25 mouse cellular contexts compared by ENCODE assay signal in genomic region chr17:14114856-14115255, GRCm38 (mm10). TPM values are rescaled to one million over a fixed set of nuclear protein-coding genes. Genes with fewer than 3 reads are reported as not detected.
DNase-seq lines count a peak whose midpoint lies in the region; ATAC-seq lines count a peak whose summit lies in the region.
"Had no signal": no experiment of that assay in that cellular context is flagged by ENCODE, and none has a peak within 500 bp of the region (broad histone marks: within the 10 kb centered on the region; RNA-seq: fewer than 3 reads in every experiment).

No protein-coding gene starts in this region.

- no peak overlapping the region for H3K9ac ChIP-seq in midbrain, embryonic 11.5 days (ENCODE audit: low read length)
- H3K9ac ChIP-seq in midbrain, embryonic 13.5 days (replicated peaks) = no peak overlapping the region

- no peak overlapping the region for H3K4me3 ChIP-seq in midbrain, embryonic 11.5 days (ENCODE audit: low read depth, low read length)
- H3K4me3 ChIP-seq in midbrain, embryonic 13.5 days (replicated peaks) = no peak overlapping the region

- DNase-seq in heart, adult 11 months = peak; percentile 64
- no peak for DNase-seq in heart, adult 8-10 months (ENCODE audit: low spot score)
- peak; percentile 19 for DNase-seq in midbrain, embryonic 11.5 days (ENCODE audit: low spot score, missing footprints)
- DNase-seq: adrenal gland, adult 2 months; adrenal gland, adult 8-10 months; adrenal gland, postnatal 10 days; adrenal gland, postnatal 14 days; adrenal gland, postnatal 25 days; adrenal gland, postnatal 36 days; B cell, adult 2 months; cerebellum, adult 11 months; cerebellum, adult 11-12 months; cerebellum, adult 18-20 months had no signal

- H3K4me1 ChIP-seq in midbrain, embryonic 11.5 days (ENCODE audit: control insufficient read depth, insufficient read depth, low read length) = no peaks in the 10 kb centered on the region
- H3K4me1 ChIP-seq in midbrain, embryonic 13.5 days (replicated peaks) = no peaks in the 10 kb centered on the region

- no peak overlapping the region for H3K4me2 ChIP-seq in midbrain, embryonic 11.5 days
- no peak overlapping the region for H3K4me2 ChIP-seq in midbrain, embryonic 13.5 days (replicated peaks)

- H3K9me3 ChIP-seq in midbrain, embryonic 11.5 days (ENCODE audit: control insufficient read depth, low read length) = no peaks in the 10 kb centered on the region
- H3K9me3 ChIP-seq in midbrain, embryonic 13.5 days = no peaks in the 10 kb centered on the region
- H3K9me3 ChIP-seq: G1E had no signal

- 83% methylated on average over 2 of the region's 2 CpGs for WGBS in midbrain, embryonic 11.5 days
- WGBS in midbrain, embryonic 13.5 days = 78% methylated on average over 2 of the region's 2 CpGs

- no peak for ATAC-seq in midbrain, embryonic 11.5 days (ENCODE audit: low FRiP score)
- no peak for ATAC-seq in midbrain, embryonic 13.5 days
- ATAC-seq: activated CD4-positive, CD25-positive, alpha-beta regulatory T cell, adult 4 months; CD4-positive, CD25-positive, alpha-beta regulatory T cell, adult 4 months; Patski had no signal

- H3K36me3 ChIP-seq in midbrain, embryonic 11.5 days (ENCODE audit: control insufficient read depth, insufficient read depth, low read length) = no peaks in the 10 kb centered on the region
- H3K36me3 ChIP-seq in midbrain, embryonic 13.5 days = no peaks in the 10 kb centered on the region
- H3K36me3 ChIP-seq: G1E had no signal

- H3K27me3 ChIP-seq in midbrain, embryonic 11.5 days (ENCODE audit: control insufficient read depth, insufficient read depth, low read length) = no peaks in the 10 kb centered on the region
- H3K27me3 ChIP-seq in midbrain, embryonic 13.5 days = no peaks in the 10 kb centered on the region
- H3K27me3 ChIP-seq: Patski had no signal

- no peak overlapping the region for H3K27ac ChIP-seq in midbrain, embryonic 11.5 days (ENCODE audit: low read depth, low read length)
- H3K27ac ChIP-seq in midbrain, embryonic 13.5 days = no peak overlapping the region

RNA-seq across cellular contexts. Expression of gene Gm7358, which starts 55.5 kb away (rescaled TPM):
- not detected for total RNA-seq in heart, adult 8-10 months (2022)
- polyA plus RNA-seq in midbrain, embryonic 11.5 days (2014; fragmentation: Nextera tagmentation; extraction: Ambion mirVana) = not detected in 2 replicates
- polyA plus RNA-seq in midbrain, embryonic 13.5 days (2015; fragmentation: Nextera tagmentation; extraction: Ambion mirVana) = not detected in 2 replicates
- total RNA-seq: adrenal gland, adult 18-20 months; adrenal gland, adult 2 months; adrenal gland, adult 8-10 months; adrenal gland, postnatal 10 days; adrenal gland, postnatal 14 days; adrenal gland, postnatal 25 days; adrenal gland, postnatal 36 days; adrenal gland, postnatal 4 days; CH12.LX; ES-E14; MEL had no signal
- polyA plus RNA-seq: activated CD4-positive, CD25-positive, alpha-beta regulatory T cell, adult 4 months; adrenal gland, adult 2 months; brain, embryonic 14.5 days; C2C12; CD4-positive, CD25-positive, alpha-beta regulatory T cell, adult 4 months; G1E; Patski had no signal
